Mouse (Mus musculus): ENCODE measurements at regions not wholly inside any gene's neighbourhood (a gene's known extent, or its start where the extent isn't known, plus 50 kb on each side); places are given as distances from the start of the nearest gene placed in this dataset.

DNA sequence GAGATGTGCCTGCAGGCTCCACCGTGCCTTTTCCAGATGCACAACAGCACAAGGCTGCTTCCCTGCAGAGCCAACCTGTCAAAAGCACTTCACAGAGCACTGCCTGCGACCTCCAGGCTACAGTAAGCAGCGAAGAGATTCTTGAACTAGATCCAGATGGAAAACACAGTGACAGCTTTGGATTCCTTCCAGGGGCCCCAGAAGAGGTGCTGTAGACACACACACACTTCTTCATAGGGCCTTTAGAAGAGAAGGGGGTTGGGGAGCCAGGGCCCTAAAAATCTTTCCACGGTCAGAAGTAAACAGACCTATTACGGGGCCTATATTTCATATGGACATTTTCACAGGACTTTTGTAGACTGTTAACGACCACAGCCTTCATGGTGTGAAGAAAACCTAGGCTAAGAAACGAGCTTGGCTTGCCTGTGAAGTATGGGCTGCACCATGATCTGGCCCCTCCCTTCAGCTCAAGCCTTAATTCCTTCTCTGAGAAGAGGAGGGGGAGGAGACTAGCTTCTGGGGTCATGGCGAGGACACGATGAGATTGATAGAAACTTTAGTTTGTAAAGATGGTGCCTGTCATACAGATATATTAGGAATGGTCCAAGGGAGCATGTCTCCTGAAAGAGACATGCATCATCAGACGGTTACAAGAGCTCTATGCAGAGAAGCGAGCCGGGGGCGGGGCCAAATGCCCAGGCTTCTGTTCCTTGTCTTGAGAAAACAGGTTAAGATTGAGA, 131.1 kb upstream of the Gas1 start:
- H3K9me3 ChIP-seq (replicated peaks), result no peaks in the 10 kb centered on the region
- H3K4me1 ChIP-seq, result no peaks in the 10 kb centered on the region
- no peak for DNase-seq (ENCODE audit: low spot score)
- no peak overlapping the region for H3K27ac ChIP-seq (replicated peaks)
- no peaks in the 10 kb centered on the region for H3K36me3 ChIP-seq
- 77% methylated on average over 13 of the region's 13 CpGs for WGBS
- H3K27me3 ChIP-seq (ENCODE audit: low read depth, poor library complexity, severe bottlenecking), result no peaks in the 10 kb centered on the region
- no peak overlapping the region for H3K4me3 ChIP-seq

DNA sequence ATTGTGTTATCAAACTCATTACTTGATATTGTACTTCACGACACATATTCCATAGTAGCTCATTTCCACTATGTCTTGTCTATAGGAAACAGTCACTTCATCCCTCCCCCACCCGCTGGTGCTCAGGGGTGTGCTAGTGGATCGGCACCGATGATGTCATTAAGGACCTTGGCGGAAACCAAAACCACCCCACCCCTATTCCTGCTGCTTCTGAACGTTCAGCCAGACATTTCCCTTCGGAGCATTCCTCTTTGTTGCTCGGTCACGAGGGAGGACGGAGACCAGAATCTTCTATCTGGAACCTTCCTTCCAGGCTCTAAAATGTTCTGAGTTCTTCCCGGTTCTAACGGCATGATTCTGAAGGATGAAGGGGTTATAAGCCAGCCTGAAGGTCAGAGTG, 132.3 kb upstream of the Gas1 start:
- Histone ChIP-seq H3K4me1 (no peaks in the 10 kb centered on the region), H3K36me3 (no peaks in the 10 kb centered on the region), H3K4me3 (no peak overlapping the region), H3K27me3 (ENCODE audit: low read depth, poor library complexity, severe bottlenecking) (no peaks in the 10 kb centered on the region), H3K9me3 (replicated peaks) (no peaks in the 10 kb centered on the region), H3K27ac (replicated peaks) (no peak overlapping the region)
- DNase-seq (ENCODE audit: low spot score), result no peak
- WGBS, result 93% methylated on average over 12 of the region's 12 CpGs

- no peaks in the 10 kb centered on the region for H3K27me3 ChIP-seq (ENCODE audit: low read depth, poor library complexity, severe bottlenecking)
- 89% methylated on average over 4 of the region's 4 CpGs for WGBS
- H3K9me3 ChIP-seq (replicated peaks), result no peaks in the 10 kb centered on the region
- no peaks in the 10 kb centered on the region for H3K36me3 ChIP-seq
- no peak for DNase-seq (ENCODE audit: low spot score)
- H3K4me1 ChIP-seq, result no peaks in the 10 kb centered on the region
- H3K4me3 ChIP-seq, result no peak overlapping the region
- H3K27ac ChIP-seq (replicated peaks), result no peak overlapping the region
These were observed 132.8 kb upstream of the Gas1 start for GRCm38 (mm10) chr13:60309926-60310325.

DNA sequence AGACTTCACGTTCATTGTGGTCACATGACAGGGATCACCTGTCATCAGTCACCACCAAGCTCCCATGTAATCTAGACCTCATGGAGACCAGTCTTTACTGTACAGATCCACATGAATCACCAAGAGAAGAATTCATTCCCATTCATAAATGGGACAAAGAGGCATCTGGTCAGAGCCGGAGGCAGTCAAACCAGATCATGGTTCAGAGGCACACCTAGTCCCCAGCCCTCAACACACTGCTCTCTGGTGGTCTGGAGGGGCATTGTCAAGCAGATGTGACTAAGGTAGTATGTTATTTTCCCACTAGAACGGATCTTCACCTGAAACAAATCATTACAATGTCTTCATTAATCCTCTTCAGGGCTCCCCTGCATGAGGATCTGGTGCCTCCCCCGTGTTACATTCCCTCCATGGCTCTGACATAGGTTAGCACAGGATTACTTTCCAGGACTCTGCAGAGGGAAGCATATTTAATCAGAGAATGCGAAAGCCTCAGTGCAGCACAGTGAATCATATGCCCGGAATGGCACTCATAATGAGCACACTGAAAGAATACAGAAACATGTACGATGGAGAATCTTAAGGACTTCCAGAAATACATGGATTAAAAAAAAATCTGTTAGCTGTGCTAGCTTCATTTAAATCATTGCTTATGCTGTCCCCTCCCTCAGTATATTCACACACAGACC, 135.4 kb upstream of the Gas1 start:
- H3K9me3 ChIP-seq (replicated peaks), result no peaks in the 10 kb centered on the region
- H3K4me3 ChIP-seq, result no peak overlapping the region
- no peak for DNase-seq (ENCODE audit: low spot score)
- no peaks in the 10 kb centered on the region for H3K4me1 ChIP-seq
- no peaks in the 10 kb centered on the region for H3K36me3 ChIP-seq
- no peaks in the 10 kb centered on the region for H3K27me3 ChIP-seq (ENCODE audit: low read depth, poor library complexity, severe bottlenecking)
- 81% methylated on average over 7 of the region's 7 CpGs for WGBS
- no peak overlapping the region for H3K27ac ChIP-seq (replicated peaks)

GRCm38 (mm10) chr13:60318436-60319020, 141.4 kb upstream of the Gas1 start:
- H3K36me3 ChIP-seq, result no peaks in the 10 kb centered on the region
- no peak overlapping the region for H3K4me3 ChIP-seq
- DNase-seq (ENCODE audit: low spot score), result no peak
- WGBS, result 89% methylated on average over 8 of the region's 8 CpGs
- no peaks in the 10 kb centered on the region for H3K9me3 ChIP-seq (replicated peaks)
- no peaks in the 10 kb centered on the region for H3K27me3 ChIP-seq (ENCODE audit: low read depth, poor library complexity, severe bottlenecking)
- H3K27ac ChIP-seq (replicated peaks), result no peak overlapping the region
- H3K4me1 ChIP-seq, result no peaks in the 10 kb centered on the region

GRCm38 (mm10) chr13:60319268-60319667, 142.1 kb upstream of the Gas1 start:
- H3K4me3 ChIP-seq, result no peak overlapping the region
- no peak overlapping the region for H3K27ac ChIP-seq (replicated peaks)
- no peaks in the 10 kb centered on the region for H3K27me3 ChIP-seq (ENCODE audit: low read depth, poor library complexity, severe bottlenecking)
- DNase-seq (ENCODE audit: low spot score), result no peak
- 89% methylated on average over 4 of the region's 4 CpGs for WGBS
- H3K36me3 ChIP-seq, result no peaks in the 10 kb centered on the region
- H3K9me3 ChIP-seq (replicated peaks), result no peaks in the 10 kb centered on the region
- H3K4me1 ChIP-seq, result no peaks in the 10 kb centered on the region

- no peaks in the 10 kb centered on the region for H3K9me3 ChIP-seq (replicated peaks)
- no peaks in the 10 kb centered on the region for H3K4me1 ChIP-seq
- WGBS, result 80% methylated on average over 5 of the region's 5 CpGs
- DNase-seq (ENCODE audit: low spot score), result no peak
- no peak overlapping the region for H3K27ac ChIP-seq (replicated peaks)
- no peaks in the 10 kb centered on the region for H3K27me3 ChIP-seq (ENCODE audit: low read depth, poor library complexity, severe bottlenecking)
- H3K4me3 ChIP-seq, result no peak overlapping the region
- no peaks in the 10 kb centered on the region for H3K36me3 ChIP-seq
These were observed 142.9 kb upstream of the Gas1 start for GRCm38 (mm10) chr13:60319861-60320602.

DNA sequence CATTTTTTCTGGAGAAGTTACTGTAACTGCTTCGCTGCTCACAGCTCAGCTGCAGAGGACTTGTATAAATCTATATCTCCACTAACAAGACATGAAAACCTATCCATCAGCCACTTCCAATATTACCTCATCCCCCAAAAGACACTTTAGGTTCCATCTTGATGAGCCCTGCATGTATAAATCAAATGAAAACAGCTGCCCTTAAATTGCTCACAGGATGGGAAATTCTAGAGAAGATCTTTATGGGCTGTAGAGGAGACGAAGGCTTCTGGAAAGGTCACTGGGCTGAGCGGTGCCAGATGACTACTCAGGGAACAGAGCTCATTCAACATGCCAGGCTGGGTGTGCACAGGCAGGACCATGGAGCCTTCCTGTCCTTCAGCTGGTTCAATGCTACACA, 145.4 kb upstream of the Gas1 start:
- 91% methylated on average over 3 of the region's 3 CpGs for whole genome bisulfite sequencing
- Histone ChIP-seq H3K36me3 (no peaks in the 10 kb centered on the region), H3K27me3 (ENCODE audit: low read depth, poor library complexity, severe bottlenecking) (no peaks in the 10 kb centered on the region), H3K4me1 (no peaks in the 10 kb centered on the region), H3K9me3 (replicated peaks) (no peaks in the 10 kb centered on the region; the same call in 1 of the 2 replicates), H3K4me3 (no peak overlapping the region), H3K27ac (replicated peaks) (no peak overlapping the region)
- DNase-seq (ENCODE audit: low spot score), result no peak

GRCm38 (mm10) chr13:60330475-60331258, 153.5 kb upstream of the Gas1 start:
- WGBS, result 90% methylated on average over 9 of the region's 9 CpGs
- Histone ChIP-seq H3K4me1 (no peaks in the 10 kb centered on the region), H3K36me3 (no peaks in the 10 kb centered on the region), H3K4me3 (no peak overlapping the region), H3K27me3 (ENCODE audit: low read depth, poor library complexity, severe bottlenecking) (no peaks in the 10 kb centered on the region), H3K27ac (replicated peaks) (no peak overlapping the region), H3K9me3 (replicated peaks) (no peaks in the 10 kb centered on the region; the same call in 1 of the 2 replicates)
- DNase-seq (ENCODE audit: low spot score), result no peak

GRCm38 (mm10) chr13:60336196-60336595, 159.0 kb upstream of the Gas1 start:
- Histone ChIP-seq H3K27ac (replicated peaks) (no peak overlapping the region), H3K27me3 (ENCODE audit: low read depth, poor library complexity, severe bottlenecking) (no peaks in the 10 kb centered on the region), H3K4me3 (no peak overlapping the region), H3K9me3 (replicated peaks) (0 out of 2 replicates have a peak, but pooled peaks cover 4% of the 10 kb centered on the region), H3K36me3 (no peaks in the 10 kb centered on the region), H3K4me1 (peaks cover 6% of the 10 kb centered on the region; the same call in 1 of the 2 replicates)
- no peak for DNase-seq (ENCODE audit: low spot score)
- WGBS, result 73% methylated on average over 1 of the region's 1 CpGs

DNA sequence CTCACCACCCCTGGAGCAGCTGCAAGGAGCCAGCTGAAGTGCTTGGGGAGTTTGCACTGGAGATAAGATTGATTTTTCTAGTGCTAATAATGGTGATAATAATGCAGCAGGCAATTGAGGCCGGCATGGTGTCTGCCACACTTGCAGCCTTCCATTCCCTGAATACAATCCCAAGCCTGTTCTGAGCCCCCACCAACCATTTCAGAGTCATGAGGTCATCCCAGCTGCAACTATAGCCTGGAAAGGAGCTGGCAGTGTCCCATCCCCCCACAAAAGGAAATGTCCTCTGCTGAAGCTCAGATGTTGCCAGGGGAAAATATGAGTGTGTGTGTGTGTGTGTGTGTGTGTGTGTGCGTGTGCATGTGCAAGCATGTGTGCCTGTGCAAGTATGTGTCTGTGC, 160.2 kb upstream of the Gas1 start:
- Histone ChIP-seq H3K27me3 (ENCODE audit: low read depth, poor library complexity, severe bottlenecking) (no peaks in the 10 kb centered on the region), H3K9me3 (replicated peaks) (0 out of 2 replicates have a peak, but pooled peaks cover 4% of the 10 kb centered on the region), H3K27ac (replicated peaks) (no peak overlapping the region), H3K4me3 (no peak overlapping the region), H3K4me1 (peaks cover 6% of the 10 kb centered on the region; the same call in 1 of the 2 replicates), H3K36me3 (no peaks in the 10 kb centered on the region)
- DNase-seq (ENCODE audit: low spot score), result no peak
- WGBS, result 75% methylated on average over 2 of the region's 2 CpGs

- no peak for DNase-seq (ENCODE audit: low spot score)
These were observed 160.9 kb upstream of the Gas1 start for GRCm38 (mm10) chr13:60338107-60338506.

More at GRCm38 (mm10) chr13:60338107-60338506, 160.9 kb upstream of the Gas1 start:
- WGBS, result 91% methylated on average over 8 of the region's 8 CpGs
- Histone ChIP-seq H3K27me3 (ENCODE audit: low read depth, poor library complexity, severe bottlenecking) (no peaks in the 10 kb centered on the region), H3K4me3 (no peak overlapping the region), H3K27ac (replicated peaks) (no peak overlapping the region), H3K36me3 (no peaks in the 10 kb centered on the region), H3K9me3 (replicated peaks) (0 out of 2 replicates have a peak, but pooled peaks cover 4% of the 10 kb centered on the region), H3K4me1 (peaks cover 6% of the 10 kb centered on the region; the same call in 1 of the 2 replicates)
